Mouse (Mus musculus) adipose tissue, adult 10 weeks (tissue): Measurements from ENCODE around the gene Cmtm3. TPM values are rescaled to one million over a fixed set of nuclear protein-coding genes. Genes with fewer than 3 reads are reported as not detected.

ENCODE experiments used
- polyA plus RNA-seq: library from polyadenylated mRNA; stranded (reverse); fragments of 350-450 nt; fragmentation: Illumina TruSeq; extraction: RNeasy Lipid Tissue Mini Kit (QIAGEN cat#74804); gene quantifications from one replicate; pipeline ENCODE4 v1.2.3, GENCODE M21; 2014; ENCODE audit warnings: low read depth, low replicate concordance

The Cmtm3 gene
- polyA plus RNA-seq: 41.5 TPM

GRCm38 (mm10) chr8:104339229-104339982 is at the start of gene Cmtm3:
Gene Cmtm3, plus strand, starts transcription at chr8:104339410.

GRCm38 (mm10) chr8:104293081-104293480 is 46.1 kb upstream of the Cmtm3 start, which contains the start of gene Cmtm2a:
Gene Cmtm2a, minus strand, starts transcription at chr8:104293181.

GRCm38 (mm10) chr8:104309441-104310155 is 29.6 kb upstream of the Cmtm3 start, which contains the start of the genes Gm45711 and Cmtm1:
Gene Gm45711, minus strand, starts transcription at chr8:104310081.
Gene Cmtm1, minus strand, starts transcription at chr8:104310145.

GRCm38 (mm10) chr8:104321267-104321666 is 17.9 kb upstream of the Cmtm3 start, which contains the start of gene Gm11020:
Gene Gm11020, plus strand, starts transcription at chr8:104321567.

GRCm38 (mm10) chr8:104321930-104322329 is 17.3 kb upstream of the Cmtm3 start, which contains the start of gene Cmtm2b:
Gene Cmtm2b, plus strand, starts transcription at chr8:104322230.

GRCm38 (mm10) chr8:104395703-104396357 is 56.6 kb downstream of the Cmtm3 start, which contains the start of gene Cmtm4:
Gene Cmtm4, minus strand, starts transcription at chr8:104395807.

Other genes starting within 250 kb of the Cmtm3 start
- gene Cdh5, start 237.8 kb upstream of the Cmtm3 start, polyA plus RNA-seq: 67.2 TPM
- 0.37 TPM for gene Bean1, start 169.0 kb upstream of the Cmtm3 start, polyA plus RNA-seq
- gene Tk2, start 90.9 kb upstream of the Cmtm3 start, polyA plus RNA-seq: 36.2 TPM
- gene Cklf, start 88.5 kb upstream of the Cmtm3 start, polyA plus RNA-seq: 27.2 TPM
- gene Cmtm2a, start 46.2 kb upstream of the Cmtm3 start, polyA plus RNA-seq: 18.3 TPM
- 1.7 TPM for gene Gm45711, start 29.3 kb upstream of the Cmtm3 start, polyA plus RNA-seq
- gene Cmtm1, start 29.3 kb upstream of the Cmtm3 start, polyA plus RNA-seq: not detected
- not detected for gene Gm11020, start 17.8 kb upstream of the Cmtm3 start, polyA plus RNA-seq
- 10.0 TPM for gene Cmtm2b, start 17.2 kb upstream of the Cmtm3 start, polyA plus RNA-seq
- gene Cmtm4, start 56.4 kb downstream of the Cmtm3 start, polyA plus RNA-seq: 36.8 TPM
- gene Dync1li2, start 103.6 kb downstream of the Cmtm3 start, polyA plus RNA-seq: 51.8 TPM
- 1.2 TPM for gene Terb1, start 170.5 kb downstream of the Cmtm3 start, polyA plus RNA-seq
- gene Nae1, start 195.2 kb downstream of the Cmtm3 start, polyA plus RNA-seq: 51.1 TPM
- 12.7 TPM for gene Car7, start 195.3 kb downstream of the Cmtm3 start, polyA plus RNA-seq